Mouse (Mus musculus) G1E (cell line): Measurements from ENCODE around the gene Gbp5. TPM values are rescaled to one million over a fixed set of nuclear protein-coding genes. Genes with fewer than 3 reads are reported as not detected.
"Not testable (repeated sequence)": the region's sequence is repeated elsewhere in the genome, so short reads cannot be mapped to it uniquely, and the experiment has no call there.

Experiments used
- ATAC-seq: 2 replicates; pipeline ENCODE4 v1.8.0; 2016; ENCODE audit warnings: mild to moderate bottlenecking; ENCODE audit not compliant: insufficient number of reproducible peaks, poor library complexity, low FRiP score, severe bottlenecking; ENCODE audit errors: extremely low read depth
- DNase-seq: peaks from one replicate; pipeline ENCODE4 v3.0.0; 2012; ENCODE audit warnings: low spot score
- H3K27me3 ChIP-seq: 2 replicates; pipeline ENCODE4 v1.6.1; 2012; ENCODE audit warnings: mild to moderate bottlenecking, low read length, inconsistent platforms; ENCODE audit not compliant: insufficient read depth
- H3K36me3 ChIP-seq: replicated peaks from 2 replicates; pipeline ENCODE3; 2012; ENCODE audit warnings: mild to moderate bottlenecking, inconsistent platforms
- H3K4me1 ChIP-seq: 2 replicates; pipeline ENCODE4 v1.6.1; 2012; ENCODE audit warnings: low read depth, low read length, inconsistent platforms, mixed read lengths; ENCODE audit not compliant: insufficient read depth
- H3K4me3 ChIP-seq: 2 replicates; pipeline ENCODE4 v1.5.1; 2012; ENCODE audit warnings: low read depth, mild to moderate bottlenecking, inconsistent platforms, low read length, moderate library complexity, mixed read lengths
- H3K9me3 ChIP-seq: replicated peaks from 2 replicates; pipeline ENCODE4 v1.6.1; 2012; ENCODE audit warnings: inconsistent platforms
- CTCF ChIP-seq: IDR thresholded peaks from 2 replicates; pipeline ENCODE4 v1.5.1; 2012; ENCODE audit warnings: low read depth, low read length, inconsistent platforms, mixed read lengths
- GATA1 ChIP-seq: IDR thresholded peaks from 2 replicates; pipeline ENCODE4 v1.6.1; 2012; ENCODE audit warnings: borderline replicate concordance, low read length, inconsistent platforms, mixed read lengths
- GATA2 ChIP-seq: IDR thresholded peaks from 2 replicates; pipeline ENCODE4 v1.6.1; 2012; ENCODE audit warnings: low read depth, low read length, inconsistent platforms, borderline replicate concordance
- POLR2AphosphoS5 ChIP-seq: IDR thresholded peaks from 2 replicates; pipeline ENCODE4 v1.6.1; 2012; ENCODE audit warnings: low read depth, low read length, inconsistent platforms; ENCODE audit not compliant: insufficient replicate concordance
- TAL1 ChIP-seq: conservative IDR thresholded peaks from 2 replicates; pipeline ENCODE4 v1.6.1; 2012; ENCODE audit warnings: low read depth, low read length, inconsistent platforms, mixed read lengths
- polyA plus RNA-seq: library from polyadenylated mRNA; stranded (reverse); fragments of >175 nt; gene quantifications from 2 replicates; pipeline ENCODE4 v1.2.3, GENCODE M21; 2012
- total RNA-seq, 2 experiments: library from RNA; stranded (forward) in 1 of 2; stranded (reverse) in 1 of 2; fragments of 200-1000 nt in 1 of 2; fragments of >200 nt in 1 of 2; fragmentation: Nextera tagmentation in 1 of 2; gene quantifications; 2 replicates each; pipeline ENCODE4 v1.2.3; 2014 to 2017

Gene Gbp5
- total and polyA plus RNA-seq, 3 experiments: 0.05 TPM; not detected in 2

DNA sequence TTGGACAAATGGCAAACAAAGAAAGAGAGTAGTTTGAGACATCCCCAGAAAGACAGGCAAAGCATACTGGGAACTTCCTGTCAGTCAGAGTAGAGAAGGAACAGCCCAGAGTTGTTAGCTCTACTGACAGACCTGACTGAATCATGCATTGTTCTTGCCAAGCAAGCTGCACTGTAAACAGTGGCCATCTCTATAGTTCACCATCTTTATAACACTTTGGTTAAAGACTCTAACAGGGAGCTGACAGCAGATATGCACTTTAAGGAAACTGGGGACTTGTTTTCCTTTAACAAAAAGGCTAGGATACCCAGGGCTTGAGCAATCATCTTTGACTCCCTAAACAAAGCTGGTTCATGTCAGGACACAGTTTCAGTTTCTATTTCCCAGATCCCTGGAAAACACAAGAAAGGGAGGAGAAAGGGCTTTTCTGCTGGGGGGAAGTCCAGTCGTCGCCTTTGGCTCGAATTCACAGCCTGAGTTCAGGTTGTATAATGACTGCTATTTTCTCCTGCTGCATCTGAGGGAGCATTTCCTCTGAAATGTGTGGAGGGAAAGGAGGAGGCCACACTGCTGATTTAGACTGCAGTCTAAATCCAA lies 66.0 kb downstream of the Gbp5 start, which contains the start of gene Gbp3:
Gene Gbp3, plus strand, starts transcription at position 395 of the 597 bp plus-strand sequence.
- ATAC-seq: no peak
- Histone ChIP-seq H3K4me3 (peak within 1 kb of the TSS; percentile 67), H3K4me1 (peaks cover 12% of the 10 kb centered on the region), H3K27me3 (peaks cover 5% of the 10 kb centered on the region; the same call in 1 of the 2 replicates), H3K9me3 (no peaks in the 10 kb centered on the region), H3K36me3 (no peaks in the 10 kb centered on the region)
- no peak for TF ChIP-seq TAL1
- TF ChIP-seq GATA1: no peak
- TF ChIP-seq POLR2AphosphoS5: no peak
- no peak for TF ChIP-seq GATA2
- no peak for TF ChIP-seq CTCF
- DNase-seq: no peak

DNA sequence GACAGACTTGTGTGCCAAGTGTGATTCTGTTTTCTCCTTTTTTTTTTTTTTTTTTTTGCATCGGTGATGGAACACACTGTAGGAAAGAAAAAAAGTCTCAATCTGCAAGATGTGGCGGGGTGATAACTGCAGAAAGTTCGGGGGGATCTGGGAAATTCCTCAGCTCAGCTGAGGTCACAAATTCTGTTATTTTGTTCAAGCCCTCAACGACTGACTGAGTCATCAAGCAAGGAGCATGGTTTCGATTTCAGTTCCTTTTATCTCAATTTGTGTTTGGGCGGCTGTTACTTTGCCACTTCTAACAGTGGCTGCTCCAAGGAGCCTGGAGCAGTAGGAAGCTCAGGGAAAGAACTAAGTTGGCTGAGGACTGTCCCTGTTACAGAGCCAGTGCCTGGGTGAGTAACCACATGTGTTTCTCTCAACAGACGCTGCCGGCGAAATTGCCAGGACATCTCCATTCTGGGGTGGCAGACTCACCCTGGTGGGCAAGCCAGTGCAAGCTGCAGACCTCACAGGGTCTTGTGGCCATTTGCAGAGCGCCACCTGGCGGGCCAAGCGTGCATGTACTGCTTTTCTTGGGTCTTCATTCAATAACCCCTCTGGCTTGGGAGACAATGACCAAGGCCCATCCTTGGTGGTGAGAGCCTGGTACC lies 66.6 kb downstream of the Gbp5 start:
- DNase-seq: peak; percentile 57
- Histone ChIP-seq H3K36me3 (no peaks in the 10 kb centered on the region), H3K4me3 (peak overlapping the region; percentile 67)

DNA sequence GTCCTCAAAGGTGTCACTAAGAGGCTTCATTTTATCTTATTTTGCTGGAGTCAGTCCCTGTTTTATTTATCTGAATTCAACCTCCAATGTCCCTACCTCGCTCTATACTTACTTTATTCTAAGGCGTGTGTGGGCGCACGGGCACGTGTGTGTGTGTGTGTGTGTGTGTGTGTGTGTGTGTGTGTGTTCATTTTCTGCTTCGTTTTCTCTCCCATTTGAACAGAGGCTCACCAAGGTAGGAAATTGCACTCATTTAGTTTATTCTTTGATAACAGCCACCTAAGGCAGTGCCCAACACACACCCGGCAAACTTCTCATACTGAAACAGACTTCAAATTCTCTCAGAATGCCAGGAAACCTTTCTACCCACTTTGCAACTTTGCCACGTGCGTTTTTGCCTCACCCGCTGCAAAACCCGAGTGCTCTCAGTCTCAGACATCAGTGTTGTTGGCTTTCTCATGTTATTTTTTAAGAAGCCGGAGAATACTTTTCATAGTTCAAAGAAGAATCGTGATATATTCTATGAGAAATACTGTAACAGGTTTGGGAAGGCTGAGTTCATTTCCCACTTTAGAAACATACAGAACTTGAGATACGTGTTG lies 67.4 kb downstream of the Gbp5 start:
- no peak for DNase-seq
- Histone ChIP-seq H3K4me1 (peaks cover 12% of the 10 kb centered on the region), H3K36me3 (no peaks in the 10 kb centered on the region), H3K9me3 (no peaks in the 10 kb centered on the region), H3K4me3 (no peak overlapping the region), H3K27me3 (0 out of 2 replicates have a peak, but pooled peaks cover 3% of the 10 kb centered on the region)
- ATAC-seq: no peak
- no peak for TF ChIP-seq GATA2
- TF ChIP-seq GATA1: no peak
- TF ChIP-seq CTCF: no peak
- no peak for TF ChIP-seq TAL1
- no peak for TF ChIP-seq POLR2AphosphoS5

More for the DNA sequence above, 66.6 kb downstream of the Gbp5 start:
- H3K27me3 ChIP-seq: peaks cover 4% of the 10 kb centered on the region; the same call in 1 of the 2 replicates
- ATAC-seq: peak; percentile 93
- no peaks in the 10 kb centered on the region for H3K9me3 ChIP-seq
- no peak for TF ChIP-seq GATA2
- TF ChIP-seq TAL1: no peak
- TF ChIP-seq CTCF: peak; percentile 90
- TF ChIP-seq GATA1: no peak
- TF ChIP-seq POLR2AphosphoS5: no peak
- H3K4me1 ChIP-seq: peaks cover 12% of the 10 kb centered on the region

DNA sequence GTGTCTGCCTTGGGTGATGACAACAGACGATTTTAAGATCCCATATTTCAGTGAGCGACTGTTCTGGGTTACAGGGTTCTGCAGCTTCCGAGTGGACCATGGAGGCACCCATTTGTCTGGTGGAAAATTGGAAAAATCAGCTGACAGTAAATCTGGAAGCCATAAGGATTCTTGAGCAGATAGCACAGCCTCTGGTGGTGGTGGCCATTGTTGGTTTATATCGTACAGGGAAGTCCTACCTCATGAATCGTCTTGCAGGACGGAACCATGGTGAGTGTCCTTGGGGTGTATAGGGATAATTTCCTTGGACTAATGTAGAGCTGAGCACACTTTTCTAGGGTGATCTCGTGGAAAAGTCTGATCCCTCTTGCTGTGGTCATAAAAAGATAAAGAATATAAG lies 67.9 kb downstream of the Gbp5 start:
- no peak for DNase-seq
- no peaks in the 10 kb centered on the region for H3K9me3 ChIP-seq
- peaks cover 12% of the 10 kb centered on the region for H3K4me1 ChIP-seq
- H3K27me3 ChIP-seq: 0 out of 2 replicates have a peak, but pooled peaks cover 3% of the 10 kb centered on the region
- no peak for TF ChIP-seq GATA2
- TF ChIP-seq GATA1: no peak
- no peak for TF ChIP-seq TAL1
- TF ChIP-seq CTCF: no peak
- no peak for TF ChIP-seq POLR2AphosphoS5
- H3K4me3 ChIP-seq: no peak overlapping the region
- no peaks in the 10 kb centered on the region for H3K36me3 ChIP-seq
- ATAC-seq: no peak

DNA sequence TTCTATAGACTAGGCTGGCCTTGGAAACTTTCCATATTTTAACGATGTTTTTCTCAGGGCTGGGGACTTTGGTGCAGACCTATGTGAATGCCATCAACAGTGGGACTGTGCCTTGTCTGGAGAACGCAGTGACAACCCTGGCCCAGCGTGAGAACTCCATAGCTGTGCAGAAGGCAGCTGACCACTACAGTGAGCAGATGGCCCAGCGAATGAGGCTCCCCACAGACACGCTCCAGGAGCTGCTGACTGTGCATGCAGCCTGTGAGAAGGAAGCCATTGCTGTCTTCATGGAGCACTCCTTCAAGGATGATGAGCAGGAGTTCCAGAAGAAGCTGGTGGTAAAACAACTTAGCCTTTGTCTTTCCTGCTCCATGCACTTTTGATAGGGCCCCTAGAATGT lies 73.7 kb downstream of the Gbp5 start:
- H3K27me3 ChIP-seq, H3K9me3 ChIP-seq, H3K36me3 ChIP-seq, H3K4me1 ChIP-seq, DNase-seq, ATAC-seq, H3K4me3 ChIP-seq: not testable (repeated sequence)

DNA sequence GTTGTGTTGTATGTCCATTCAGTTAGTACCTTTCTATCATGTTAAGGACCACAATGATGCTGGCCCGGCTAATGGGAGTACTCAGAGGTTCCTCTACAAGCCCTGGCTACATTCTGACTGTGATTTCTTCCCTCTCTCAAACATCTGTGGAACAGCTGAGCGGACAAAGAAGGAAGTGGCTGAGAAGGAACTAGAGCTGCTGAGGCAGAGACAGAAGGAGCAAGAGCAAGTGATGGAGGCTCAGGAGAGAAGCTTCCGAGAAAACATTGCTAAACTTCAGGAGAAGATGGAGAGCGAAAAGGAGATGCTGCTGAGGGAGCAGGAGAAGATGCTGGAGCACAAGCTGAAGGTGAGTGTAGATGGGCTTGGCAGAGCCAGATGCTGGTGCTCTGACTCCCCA lies 77.0 kb downstream of the Gbp5 start:
- Histone ChIP-seq H3K9me3 (no peaks in the 10 kb centered on the region), H3K4me3 (no peak overlapping the region), H3K36me3 (no peaks in the 10 kb centered on the region), H3K27me3 (peaks cover 2% of the 10 kb centered on the region; the same call in 1 of the 2 replicates), H3K4me1 (no peaks in the 10 kb centered on the region)
- no peak for DNase-seq
- TF ChIP-seq POLR2AphosphoS5 (no peak), CTCF (no peak), TAL1 (no peak), GATA2 (no peak), GATA1 (no peak)
- ATAC-seq: no peak

Other genes starting within 250 kb of the Gbp5 start
- 55.7 and 57.9 TPM in 2 replicates for gene Pdlim5, start 98.3 kb upstream of the Gbp5 start, total RNA-seq (2014; fragmentation: Nextera tagmentation)
- 27.6 and 33.4 TPM in 2 replicates for gene Pdlim5, start 98.3 kb upstream of the Gbp5 start, total RNA-seq (2017)
- 32.5 and 36.9 TPM in 2 replicates for gene Pdlim5, start 98.3 kb upstream of the Gbp5 start, polyA plus RNA-seq
- 11.2 and 12.3 TPM in 2 replicates for gene Gbp7, start 36.4 kb downstream of the Gbp5 start, total RNA-seq (2014; fragmentation: Nextera tagmentation)
- 8.0 and 8.4 TPM in 2 replicates for gene Gbp7, start 36.4 kb downstream of the Gbp5 start, total RNA-seq (2017)
- 0.21 and 0.30 TPM in 2 replicates for gene Gbp7, start 36.4 kb downstream of the Gbp5 start, polyA plus RNA-seq
- gene Gbp3, start 66.0 kb downstream of the Gbp5 start, total RNA-seq (2014; fragmentation: Nextera tagmentation): not detected in 2 replicates
- gene Gbp3, start 66.0 kb downstream of the Gbp5 start, total RNA-seq (2017): 0.12 and 0.27 TPM in 2 replicates
- gene Gbp3, start 66.0 kb downstream of the Gbp5 start, polyA plus RNA-seq: not detected in 2 replicates
- 0.44 TPM in 1 of 2 replicates, not detected in the other for gene Gbp2b, start 100.9 kb downstream of the Gbp5 start, total RNA-seq (2014; fragmentation: Nextera tagmentation)
- gene Gbp2b, start 100.9 kb downstream of the Gbp5 start, total RNA-seq (2017): 0.41 and 0.44 TPM in 2 replicates
- not detected in 2 replicates for gene Gbp2b, start 100.9 kb downstream of the Gbp5 start, polyA plus RNA-seq
- gene Gbp2, start 126.6 kb downstream of the Gbp5 start, total RNA-seq (2014; fragmentation: Nextera tagmentation): 0.29 and 0.30 TPM in 2 replicates
- 0.46 and 0.87 TPM in 2 replicates for gene Gbp2, start 126.6 kb downstream of the Gbp5 start, total RNA-seq (2017)
- not detected in 2 replicates for gene Gbp2, start 126.6 kb downstream of the Gbp5 start, polyA plus RNA-seq
- not detected in 2 replicates for gene Kyat3, start 207.1 kb downstream of the Gbp5 start, total RNA-seq (2014; fragmentation: Nextera tagmentation)
- 0.17 and 0.22 TPM in 2 replicates for gene Kyat3, start 207.1 kb downstream of the Gbp5 start, total RNA-seq (2017)
- gene Kyat3, start 207.1 kb downstream of the Gbp5 start, polyA plus RNA-seq: not detected in 2 replicates